Mouse (Mus musculus) common myeloid progenitor, adult 5-6 weeks (primary cell): Measurements from ENCODE around the gene Negr1. TPM values are rescaled to one million over a fixed set of nuclear protein-coding genes. Genes with fewer than 3 reads are reported as not detected.

ENCODE experiments used
- ATAC-seq: replicated peaks from 2 replicates; pipeline ENCODE4 v1.8.0; 2016; ENCODE audit warnings: low read depth, mild to moderate bottlenecking, moderate TSS enrichment, inconsistent platforms; ENCODE audit not compliant: poor library complexity, severe bottlenecking
- total RNA-seq: library from RNA; stranded (forward); fragments of 200-1000, 187-1606 nt; gene quantifications from 2 replicates; pipeline ENCODE4 v1.2.3, GENCODE M21; 2017

The Negr1 gene
- total RNA-seq, 1 experiment from 2014 or later = not detected

GRCm38 (mm10) chr3:156895322-156895721, 333.7 kb downstream of the Negr1 start:
- no peak for ATAC-seq

DNA sequence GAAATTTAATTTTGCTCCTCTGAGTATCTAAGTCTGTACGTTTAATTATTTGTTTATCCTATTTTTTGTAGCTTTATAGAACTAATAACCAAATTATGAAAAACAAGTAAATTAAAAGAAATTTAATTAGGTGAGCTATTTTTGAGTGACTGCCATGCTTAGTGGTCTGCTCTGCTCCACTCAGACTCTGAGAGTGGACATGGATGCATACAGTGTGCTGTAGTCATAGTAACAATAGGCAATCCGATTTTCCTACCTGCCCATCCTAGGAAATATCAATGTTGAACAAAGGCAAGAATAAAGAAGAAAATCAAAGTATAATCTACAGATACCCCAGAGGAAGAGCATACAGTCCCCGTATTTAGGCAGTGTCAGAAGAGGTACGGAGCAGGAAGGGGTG, 334.5 kb downstream of the Negr1 start:
- ATAC-seq = no peak

GRCm38 (mm10) chr3:156896552-156896951, 335.0 kb downstream of the Negr1 start:
- ATAC-seq = no peak

DNA sequence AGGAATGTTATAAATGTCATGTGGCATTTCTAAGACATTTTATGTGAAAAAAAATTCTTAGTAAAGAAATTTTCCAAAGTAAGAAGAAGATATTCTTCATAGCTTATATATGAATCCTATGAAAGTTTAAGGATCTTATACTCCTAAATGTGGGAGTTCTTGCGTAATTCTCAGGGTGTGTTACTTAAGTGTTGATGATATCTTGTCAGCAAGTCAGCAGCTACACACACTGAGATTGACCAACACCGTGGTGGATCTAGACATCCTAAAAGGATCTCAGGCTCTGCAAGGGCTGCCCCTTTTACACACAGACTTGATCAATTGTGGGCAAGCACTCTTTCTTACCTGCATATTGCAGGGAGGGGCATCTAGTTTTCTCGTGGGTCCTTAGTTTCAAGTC, 339.5 kb downstream of the Negr1 start:
- no peak for ATAC-seq

DNA sequence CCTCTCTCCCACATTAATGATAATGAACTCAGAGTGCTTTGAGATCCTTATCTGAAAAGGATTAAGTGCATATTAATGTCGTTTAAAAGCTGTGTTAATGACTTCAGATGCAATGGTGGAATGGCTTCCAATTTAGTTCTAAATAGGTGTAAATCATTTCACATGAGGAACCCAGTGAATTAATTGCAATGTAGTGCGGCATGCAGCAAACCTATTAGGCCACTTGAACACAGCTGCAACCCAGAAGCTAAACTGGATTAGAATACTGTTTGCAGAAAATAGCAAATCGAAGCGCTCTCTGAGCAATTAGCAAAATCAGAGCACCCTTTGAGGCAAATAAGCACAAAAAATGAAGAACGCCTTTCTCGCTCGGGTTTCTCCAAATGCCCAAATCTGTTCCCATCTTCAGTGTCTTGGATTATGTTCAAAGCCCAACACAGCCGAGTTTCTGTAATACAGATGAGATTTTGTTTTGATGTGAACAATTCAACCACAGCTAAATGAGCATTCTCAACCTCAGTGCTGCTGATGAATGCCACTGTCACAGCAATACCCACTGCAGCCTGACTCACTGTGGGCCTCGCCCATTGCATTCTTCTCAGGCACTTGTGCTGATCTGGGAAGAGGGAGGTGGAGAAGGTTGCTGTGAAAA, 342.5 kb downstream of the Negr1 start:
- ATAC-seq = no peak

GRCm38 (mm10) chr3:156912816-156913215, 351.2 kb downstream of the Negr1 start:
- no peak for ATAC-seq

GRCm38 (mm10) chr3:156921369-156921768, 359.8 kb downstream of the Negr1 start:
- no peak for ATAC-seq

DNA sequence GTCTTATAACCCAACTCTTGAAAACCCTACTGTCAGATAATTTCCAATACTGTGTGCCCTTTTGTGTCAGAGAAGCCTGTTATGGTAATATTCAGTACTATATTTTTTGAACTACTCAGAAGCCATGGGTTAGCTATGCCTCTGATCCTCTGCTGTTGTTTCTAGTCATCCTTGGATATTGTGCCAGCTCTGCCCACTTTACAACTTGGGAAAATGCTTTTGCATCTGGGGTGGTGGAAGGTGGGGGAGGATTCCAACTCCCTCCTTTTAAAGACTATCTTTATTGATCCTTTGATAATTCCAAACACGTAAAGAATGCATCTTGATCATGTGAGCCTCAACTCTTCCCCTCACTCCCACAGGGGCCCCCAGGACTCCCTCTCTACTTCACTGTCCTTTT, 361.6 kb downstream of the Negr1 start:
- ATAC-seq = no peak

GRCm38 (mm10) chr3:156925102-156925501, 363.5 kb downstream of the Negr1 start:
- no peak for ATAC-seq

GRCm38 (mm10) chr3:156928396-156929061, 366.9 kb downstream of the Negr1 start:
- ATAC-seq = no peak

- no peak for ATAC-seq
These were observed 367.4 kb downstream of the Negr1 start for GRCm38 (mm10) chr3:156929062-156929397.

DNA sequence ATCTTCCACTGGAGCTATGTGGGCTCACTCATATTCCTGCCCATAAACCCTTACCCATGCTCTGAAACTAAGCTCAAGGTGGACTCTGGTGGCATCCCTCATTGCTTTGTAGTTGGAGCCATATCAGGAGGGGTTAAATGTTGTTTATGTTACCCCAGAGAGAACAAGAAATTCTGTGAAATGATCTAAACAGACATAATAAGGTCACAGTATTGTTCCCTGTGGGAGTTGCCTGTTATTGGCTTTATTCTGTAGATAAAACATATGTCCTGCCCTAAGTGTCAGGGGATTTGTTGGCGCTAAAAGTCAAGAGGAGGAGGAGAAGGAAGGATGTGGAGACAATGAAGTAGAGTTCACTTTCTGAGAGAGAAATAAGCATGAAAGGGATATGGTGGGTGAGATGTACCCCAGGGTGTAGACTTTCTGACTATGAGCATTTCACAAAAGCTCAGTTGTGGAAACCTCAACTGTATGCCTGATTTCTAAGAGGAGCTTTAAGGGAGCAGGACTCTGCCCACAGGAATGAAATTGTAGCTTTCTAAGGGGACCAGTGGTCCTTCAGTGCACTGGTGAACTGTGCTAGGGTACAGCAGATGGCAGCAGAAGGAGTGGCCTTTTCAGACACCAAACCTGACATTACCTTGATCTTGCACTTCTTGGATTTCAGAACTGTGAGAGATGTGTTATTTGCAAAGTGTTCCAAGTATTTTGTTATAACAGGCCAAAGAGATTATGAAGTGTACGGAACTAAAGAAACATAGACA, 368.3 kb downstream of the Negr1 start:
- no peak for ATAC-seq

- ATAC-seq = no peak
These were observed 369.4 kb downstream of the Negr1 start for GRCm38 (mm10) chr3:156931011-156931410.

- ATAC-seq = no peak
These were observed 369.9 kb downstream of the Negr1 start for GRCm38 (mm10) chr3:156931540-156931939.

GRCm38 (mm10) chr3:156934778-156935290, 373.2 kb downstream of the Negr1 start:
- no peak for ATAC-seq

- no peak for ATAC-seq
These were observed 385.8 kb downstream of the Negr1 start for GRCm38 (mm10) chr3:156947404-156947803.

GRCm38 (mm10) chr3:156952970-156953369, 391.4 kb downstream of the Negr1 start:
- no peak for ATAC-seq

- ATAC-seq = no peak
These were observed 393.5 kb downstream of the Negr1 start for GRCm38 (mm10) chr3:156955094-156955493.

DNA sequence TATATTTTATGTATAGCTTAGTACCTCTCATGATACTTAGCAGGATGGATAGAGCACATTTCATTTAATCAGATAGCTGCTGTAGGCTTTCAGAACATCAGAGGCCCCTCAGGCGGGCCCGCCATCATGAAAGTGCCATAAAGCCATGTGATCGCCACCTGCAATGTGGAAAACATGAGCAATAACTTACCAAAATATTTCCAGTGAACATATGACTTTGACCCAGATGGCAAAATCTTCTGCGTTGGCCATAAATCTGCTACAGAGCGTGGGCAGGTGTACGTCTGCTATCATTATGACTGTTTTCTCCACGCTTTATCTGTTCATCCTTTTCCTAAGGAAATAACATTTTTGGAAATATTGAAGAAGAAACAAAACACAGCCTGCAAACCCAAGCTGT, 397.0 kb downstream of the Negr1 start:
- ATAC-seq = no peak

DNA sequence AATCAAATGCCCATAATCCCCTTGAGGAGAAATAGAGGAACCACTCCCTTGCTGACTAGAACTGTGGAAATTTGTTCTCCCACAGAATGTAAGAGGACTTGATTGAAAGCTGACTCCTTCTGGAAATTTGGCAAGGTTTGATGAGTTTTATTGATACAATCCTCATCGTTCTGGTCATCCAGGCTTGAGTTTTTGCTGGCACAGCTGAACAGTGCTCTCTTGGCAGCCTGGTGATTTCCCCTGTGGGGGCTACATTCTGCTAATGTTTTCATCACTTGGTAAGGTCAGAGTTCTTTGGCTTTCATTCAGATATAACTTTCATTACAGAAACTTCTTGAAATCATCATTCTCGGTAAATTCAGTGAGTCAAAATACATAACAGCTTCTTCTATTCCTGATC, 407.2 kb downstream of the Negr1 start:
- ATAC-seq = no peak

DNA sequence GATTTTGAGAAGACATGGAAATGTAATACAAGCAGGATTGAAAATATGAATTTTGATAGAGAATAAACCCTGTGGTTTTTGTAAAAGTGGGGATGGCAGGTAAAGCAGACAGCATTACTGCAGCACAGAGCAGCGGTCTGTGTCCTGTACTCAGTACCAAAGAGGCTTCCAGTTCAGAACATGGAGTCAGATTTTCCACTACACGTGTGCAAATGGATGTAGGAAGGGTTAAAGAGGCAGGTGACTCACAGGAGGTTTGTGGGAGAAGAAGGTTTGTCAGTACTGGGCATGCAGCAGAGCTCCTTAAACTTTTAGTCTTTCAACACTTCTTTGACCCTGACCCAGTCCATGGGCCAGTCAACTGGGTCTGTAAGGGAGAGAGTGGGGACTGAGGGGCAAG, 409.5 kb downstream of the Negr1 start:
- ATAC-seq = no peak
